Mouse (Mus musculus): ENCODE results near the gene Fyb2.

Fyb2 gene

DNA sequence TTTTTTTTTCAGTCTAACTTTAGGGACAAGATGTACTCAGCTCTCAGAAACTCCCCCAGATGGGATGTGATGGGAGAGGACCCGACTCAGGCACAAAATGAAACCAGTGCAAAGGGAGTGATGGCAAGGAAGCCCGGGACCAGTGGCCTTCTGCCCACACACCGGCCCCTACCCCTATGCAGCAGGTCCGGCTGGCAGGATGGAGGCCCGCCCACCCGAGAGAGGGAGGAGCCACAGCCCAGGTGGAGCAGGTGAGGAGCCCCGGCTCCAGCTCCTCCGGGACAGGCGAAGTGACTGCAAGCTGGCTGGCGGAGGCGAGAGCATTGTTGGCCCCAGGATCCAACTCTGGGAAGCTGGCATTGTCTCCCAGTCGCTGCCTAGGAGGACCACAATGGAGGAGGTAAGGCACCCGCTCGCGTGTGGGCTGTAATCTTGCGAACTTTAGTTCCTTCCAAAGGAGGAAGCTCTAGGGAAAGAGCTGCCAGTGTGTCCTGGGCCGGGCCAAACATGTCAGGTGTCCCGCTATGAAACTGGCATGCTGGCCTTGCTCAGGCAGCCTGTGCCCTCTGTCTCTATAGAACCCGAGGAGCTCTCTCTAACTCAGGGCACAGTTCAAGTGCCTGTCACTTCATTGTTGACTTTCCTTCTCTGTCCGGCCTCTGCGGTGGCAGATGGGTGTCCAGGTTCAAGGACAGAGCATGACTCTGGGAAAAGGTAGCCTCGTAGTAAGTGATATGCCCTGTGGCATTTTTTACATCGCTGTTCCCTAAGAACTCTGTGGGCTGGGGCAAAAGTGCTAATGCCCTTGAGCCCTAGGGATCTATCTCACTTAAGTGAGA, at the start of gene Fyb2:
Fyb2 (plus strand) TSS at position 166 of the 839 bp plus-strand sequence.
- no peak for DNase-seq (ENCODE audit: extremely low read depth, low read depth)

DNA sequence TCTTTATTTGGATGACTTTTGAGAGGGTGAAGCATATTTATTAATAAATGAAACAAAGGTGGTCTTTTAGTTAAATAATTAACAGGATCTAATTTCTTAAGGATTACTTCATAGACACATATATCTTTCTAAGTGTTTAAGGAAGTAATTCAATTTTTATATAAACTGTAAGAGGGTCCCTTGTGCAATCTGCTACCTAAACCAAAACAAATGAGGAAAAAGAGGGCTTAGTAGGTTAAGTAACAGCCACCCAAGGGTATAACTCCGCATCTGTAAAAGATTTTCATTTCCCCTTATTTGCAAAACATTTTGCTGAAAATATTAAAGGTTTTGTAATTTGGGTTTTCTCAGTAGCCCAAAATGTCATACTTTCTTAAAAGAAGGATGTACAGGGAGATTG, 48.9 kb upstream of the Fyb2 start:
- DNase-seq (ENCODE audit: extremely low read depth, low read depth): no peak

DNA sequence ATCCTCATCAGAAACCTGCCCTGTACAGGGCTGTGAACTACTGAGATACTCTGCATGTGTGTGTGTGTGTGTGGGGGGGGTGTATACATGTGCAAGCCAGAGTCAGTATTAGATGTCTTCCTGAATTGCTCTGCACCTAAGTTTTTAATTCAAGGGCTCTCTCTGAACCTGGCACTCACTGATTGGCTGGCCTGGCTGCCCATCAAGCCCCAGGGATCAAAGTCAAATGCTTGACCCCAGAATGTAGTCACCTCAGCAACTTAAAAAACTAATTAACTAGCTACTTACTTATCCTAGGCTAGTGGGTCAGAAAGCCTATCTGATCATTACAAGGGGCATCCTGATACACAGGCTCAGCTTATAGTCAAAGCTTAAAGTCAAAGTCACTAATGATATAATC, 43.7 kb upstream of the Fyb2 start:
- DNase-seq (ENCODE audit: extremely low read depth, low read depth): no peak

DNA sequence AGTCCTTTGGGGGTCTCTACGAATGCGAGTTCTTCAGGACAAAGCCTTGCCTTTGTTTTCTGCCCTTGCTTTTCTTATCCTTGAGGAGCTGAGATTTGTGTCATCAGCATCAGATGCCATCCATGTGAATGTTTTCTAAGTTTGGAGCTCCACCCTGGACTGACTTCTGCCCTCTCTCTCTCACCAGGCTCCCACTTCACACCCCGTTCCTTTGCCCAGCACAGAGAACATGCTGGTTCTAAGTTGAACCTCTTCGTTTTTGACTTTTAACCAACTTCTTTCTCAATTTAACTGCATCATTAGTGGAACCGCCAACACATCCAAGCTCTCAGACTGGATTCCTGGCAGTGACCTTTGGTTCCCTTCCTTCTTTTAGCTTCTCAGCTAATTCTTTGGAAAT, 43.1 kb upstream of the Fyb2 start:
- no peak for DNase-seq (ENCODE audit: extremely low read depth, low read depth)

DNA sequence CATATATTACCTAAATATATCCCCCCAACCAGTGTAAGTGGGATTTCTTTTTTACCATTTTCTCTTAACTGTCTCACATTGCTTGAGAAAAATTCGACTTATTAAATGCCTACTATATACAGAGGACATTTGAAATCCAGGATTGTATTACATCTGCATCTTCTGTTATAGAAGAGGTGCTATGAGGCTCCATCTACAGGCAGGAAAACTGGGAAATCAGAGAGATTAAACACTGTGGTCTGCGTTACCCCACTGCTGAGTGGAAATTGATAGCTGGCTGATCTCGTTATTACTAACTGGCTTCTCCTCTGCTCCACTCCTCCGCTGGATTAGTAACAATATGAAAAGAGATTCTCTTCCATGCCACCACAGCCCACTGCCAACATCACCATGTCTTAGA, 37.4 kb upstream of the Fyb2 start:
- DNase-seq (ENCODE audit: extremely low read depth, low read depth): no peak

DNA sequence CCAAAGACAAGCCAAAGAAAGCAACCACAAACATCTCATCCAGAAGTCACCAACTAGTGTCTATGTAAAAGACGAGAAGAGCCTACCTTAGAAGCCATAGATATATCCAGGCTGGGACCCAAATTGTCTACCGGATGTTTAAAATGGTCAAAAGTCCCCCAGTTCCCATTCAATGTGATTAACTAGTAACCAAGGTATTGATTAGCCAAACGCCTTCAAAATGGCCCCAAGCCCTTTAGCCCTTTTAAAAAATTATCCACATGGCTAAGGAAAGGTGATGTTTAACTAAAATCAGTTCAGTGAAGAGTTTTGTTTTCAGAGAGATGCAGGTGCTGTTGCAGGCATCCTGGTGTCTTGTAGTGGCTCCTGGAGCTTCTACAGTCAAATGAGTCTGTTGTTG, 36.9 kb upstream of the Fyb2 start, which contains the start of gene C8a:
C8a (minus strand) TSS at position 76 of the 400 bp plus-strand sequence.
- DNase-seq (ENCODE audit: extremely low read depth, low read depth): no peak

DNA sequence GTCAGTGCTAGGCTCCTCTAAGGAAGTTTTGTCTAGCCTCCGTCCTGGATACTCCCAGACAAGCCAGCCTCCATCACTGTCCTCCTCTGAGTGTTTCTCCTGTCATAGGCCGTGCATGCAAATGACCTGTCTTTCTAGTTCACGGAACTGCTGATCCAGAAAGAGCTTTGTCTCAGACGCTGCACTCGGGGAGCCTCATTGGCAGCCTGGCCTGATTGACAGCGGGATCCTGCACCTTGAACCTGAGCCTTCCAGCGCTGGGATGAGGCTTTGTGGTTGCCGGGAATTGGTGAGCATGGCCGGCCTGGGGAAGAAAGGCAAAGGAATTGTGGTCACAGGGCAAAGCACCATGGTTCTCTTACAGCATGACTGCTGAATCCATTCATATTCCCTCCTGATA, 25.8 kb upstream of the Fyb2 start:
- DNase-seq (ENCODE audit: extremely low read depth, low read depth): no peak

DNA sequence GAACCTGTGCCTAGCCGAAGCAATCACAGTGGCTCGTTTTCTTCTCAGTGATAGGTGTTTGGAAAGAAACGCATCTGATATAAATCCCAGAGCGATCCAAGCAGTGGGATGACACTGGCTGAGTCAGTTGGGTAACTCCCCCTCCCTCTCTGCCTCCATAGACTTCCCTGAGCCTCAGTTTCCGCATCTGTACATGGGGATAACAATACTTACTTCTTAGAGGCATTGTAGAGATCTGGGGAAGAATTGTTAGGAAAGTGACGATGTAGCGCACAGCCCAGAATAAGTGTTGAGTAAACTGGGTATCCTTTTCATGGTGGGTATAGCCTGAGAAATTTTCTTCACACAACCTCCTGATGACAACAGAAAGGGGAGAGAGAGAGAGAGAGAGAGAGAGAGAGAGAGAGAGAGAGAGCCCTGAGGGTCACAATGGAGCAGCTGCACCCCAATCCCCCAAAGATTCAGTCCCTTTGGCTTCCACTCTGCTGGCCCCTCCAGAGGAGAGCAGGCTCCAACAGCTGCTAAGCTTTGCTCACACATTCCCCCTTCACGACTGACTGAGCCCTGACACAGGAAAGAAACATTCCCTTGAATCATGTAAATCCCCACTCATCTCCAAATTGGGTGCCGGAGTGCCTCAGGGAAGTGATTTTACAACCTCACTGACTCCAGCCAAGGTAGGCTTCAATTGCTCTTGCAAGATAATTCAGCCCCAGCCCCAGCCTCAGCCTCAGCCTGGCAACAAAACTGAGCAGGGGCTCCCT, 24.6 kb upstream of the Fyb2 start:
- no peak for DNase-seq (ENCODE audit: extremely low read depth, low read depth)

DNA sequence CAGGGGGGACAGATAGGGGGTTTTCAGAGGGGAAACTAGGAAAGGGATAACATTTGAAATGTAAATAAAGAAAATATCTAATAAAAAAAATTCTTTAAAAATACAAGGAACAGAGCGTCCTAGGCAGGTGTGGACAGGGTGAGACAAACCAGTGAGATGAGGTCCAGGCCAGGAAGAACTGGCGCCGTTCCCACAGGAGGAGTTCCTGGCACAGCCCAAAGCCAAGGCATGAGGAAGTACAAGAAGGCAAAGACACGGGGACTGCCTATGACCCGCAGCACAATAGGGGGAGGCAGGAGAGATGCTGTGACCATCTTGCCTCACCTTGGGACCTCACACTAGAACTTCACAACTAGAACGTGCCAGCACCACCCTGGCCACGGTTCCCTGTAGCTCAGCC, 21.5 kb upstream of the Fyb2 start:
- no peak for DNase-seq (ENCODE audit: extremely low read depth, low read depth)

DNA sequence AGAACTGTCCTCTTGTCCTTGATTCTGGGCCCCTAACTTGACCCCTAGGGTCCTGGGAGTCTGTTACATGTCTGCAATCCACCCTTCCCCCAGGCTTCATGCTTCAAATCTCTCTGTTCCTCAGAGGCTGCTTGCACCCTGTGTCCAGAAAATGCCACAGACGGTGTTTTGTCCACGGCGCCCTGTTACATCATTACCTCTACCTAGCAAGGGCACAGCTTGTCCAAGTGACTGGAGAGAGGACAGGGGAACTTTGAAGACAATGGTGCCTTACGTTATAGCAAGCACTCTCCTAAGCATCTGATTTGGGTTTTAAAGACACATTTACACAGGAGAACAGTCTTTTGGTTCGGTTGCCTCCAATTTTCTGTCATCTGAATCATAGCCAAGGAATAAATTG, 19.7 kb upstream of the Fyb2 start:
- no peak for DNase-seq (ENCODE audit: extremely low read depth, low read depth)

DNA sequence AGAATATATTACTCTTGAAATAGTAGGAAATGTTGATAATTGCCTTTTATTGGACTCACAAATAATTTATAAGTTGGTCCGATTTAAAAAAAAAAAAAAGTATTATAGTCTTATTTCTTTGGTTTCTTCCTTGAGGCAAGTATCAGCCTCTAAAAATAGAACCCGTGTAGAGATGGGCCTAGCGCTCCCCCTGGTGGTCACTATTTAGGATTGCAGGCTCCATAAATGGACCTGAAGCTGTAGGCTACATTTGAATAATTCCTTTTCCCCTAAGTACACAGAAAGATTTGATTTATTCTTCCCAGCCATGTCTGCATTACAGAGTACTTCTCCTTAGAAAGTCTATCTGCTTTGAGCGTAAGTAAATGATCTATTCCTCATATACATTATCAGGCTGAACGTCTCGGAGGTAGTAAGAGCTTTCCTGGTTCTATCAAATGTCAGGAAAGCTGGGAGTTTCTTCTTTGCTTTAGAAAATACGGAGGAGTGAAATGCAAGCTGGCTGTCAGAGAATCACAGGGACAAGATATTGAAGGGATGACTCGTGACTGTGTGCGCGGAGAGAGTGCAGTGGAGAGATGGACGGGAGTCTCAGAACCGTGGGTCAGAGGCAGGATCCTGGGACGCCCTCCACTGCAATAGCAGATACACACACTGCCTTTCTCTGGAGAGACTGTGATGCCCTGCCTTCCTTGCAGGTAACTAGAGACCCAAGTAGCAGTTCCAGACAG, 19.1 kb upstream of the Fyb2 start:
- DNase-seq (ENCODE audit: extremely low read depth, low read depth): peak; percentile 9

DNA sequence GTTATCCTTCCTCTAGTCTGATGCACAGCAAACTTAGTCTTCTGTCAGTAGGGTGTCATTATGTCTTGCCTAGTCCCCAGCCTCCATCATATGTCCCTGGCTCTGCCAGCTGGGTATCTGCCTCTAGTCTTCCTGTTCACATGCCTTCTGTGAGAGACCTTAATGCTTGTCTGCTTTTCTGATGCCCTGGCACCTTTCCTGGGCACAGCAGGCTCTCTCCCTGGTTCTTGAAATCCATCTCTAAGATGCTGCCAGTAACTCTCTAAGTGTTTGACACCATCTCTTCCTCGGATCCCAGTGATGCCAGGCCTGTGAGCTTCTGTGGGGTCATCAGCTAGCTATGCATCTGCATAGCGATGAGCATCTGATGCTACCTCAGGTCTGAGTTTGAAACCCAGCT, 10.4 kb upstream of the Fyb2 start:
- DNase-seq (ENCODE audit: extremely low read depth, low read depth): no peak

DNA sequence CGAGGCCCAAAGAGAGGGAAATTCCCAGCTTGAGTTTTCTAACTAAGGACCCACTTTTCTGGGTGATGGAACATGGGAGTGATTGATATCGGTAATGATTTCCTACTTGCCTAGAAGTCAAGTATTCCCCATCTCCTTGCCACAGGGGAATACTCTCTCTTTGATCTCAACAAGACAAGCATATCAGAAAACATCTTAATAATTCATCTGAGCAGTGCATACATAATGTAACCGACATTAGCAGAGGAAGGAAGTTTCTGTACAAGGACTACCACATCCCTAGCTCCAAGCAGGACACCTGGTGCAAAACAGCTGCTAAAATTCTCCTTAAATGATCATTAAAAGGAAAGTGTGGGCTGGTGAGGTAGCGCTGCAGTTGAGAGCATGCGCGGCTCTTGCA, 8.2 kb upstream of the Fyb2 start:
- no peak for DNase-seq (ENCODE audit: extremely low read depth, low read depth)

DNA sequence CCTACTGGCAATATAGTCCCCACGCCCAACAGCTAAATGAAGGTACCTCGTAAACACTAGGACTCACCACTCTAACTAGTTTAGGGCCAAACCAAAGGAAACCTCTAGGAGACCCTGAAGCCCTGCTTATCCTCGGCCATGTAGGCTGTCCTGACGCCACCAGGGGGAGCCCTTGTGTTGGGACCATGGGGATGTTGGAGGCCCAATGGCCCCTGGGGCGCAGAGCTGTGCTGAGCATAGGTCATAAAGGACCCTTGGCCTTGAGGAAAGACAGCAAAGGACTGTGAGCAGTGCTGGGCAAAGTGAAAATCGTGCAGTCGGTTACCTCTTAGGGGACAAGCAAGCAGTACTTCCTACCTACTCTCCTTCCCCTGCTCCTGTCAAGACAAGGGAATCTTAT, 1.6 kb upstream of the Fyb2 start:
- peak; percentile 18 for DNase-seq (ENCODE audit: extremely low read depth, low read depth)

DNA sequence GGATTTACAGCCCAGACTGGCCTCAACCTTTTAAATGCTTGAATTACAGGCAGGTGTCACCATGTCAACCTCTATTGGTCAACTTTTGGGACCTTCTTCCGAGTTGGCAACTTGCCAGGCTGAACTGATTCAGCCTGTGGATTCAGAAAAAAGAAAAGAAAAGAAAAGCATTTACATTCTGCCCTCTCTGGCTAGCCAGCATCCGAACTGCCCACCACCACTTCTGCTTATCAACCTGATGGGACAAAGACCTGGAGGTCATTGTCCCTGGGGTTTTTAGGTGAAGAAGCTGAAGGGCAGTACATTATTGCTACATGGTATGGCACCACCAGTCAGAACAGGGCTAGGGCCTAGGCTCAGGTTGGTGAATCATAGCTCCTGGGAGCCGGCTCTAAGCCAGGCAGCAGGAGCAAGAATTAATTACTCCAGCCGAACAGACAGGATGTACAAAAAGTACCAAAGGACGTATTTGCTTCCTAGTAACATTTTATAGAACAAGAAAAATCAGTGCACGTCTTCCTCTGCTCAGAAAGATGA, 1.5 kb downstream of the Fyb2 start:
- no peak for DNase-seq (ENCODE audit: extremely low read depth, low read depth)

DNA sequence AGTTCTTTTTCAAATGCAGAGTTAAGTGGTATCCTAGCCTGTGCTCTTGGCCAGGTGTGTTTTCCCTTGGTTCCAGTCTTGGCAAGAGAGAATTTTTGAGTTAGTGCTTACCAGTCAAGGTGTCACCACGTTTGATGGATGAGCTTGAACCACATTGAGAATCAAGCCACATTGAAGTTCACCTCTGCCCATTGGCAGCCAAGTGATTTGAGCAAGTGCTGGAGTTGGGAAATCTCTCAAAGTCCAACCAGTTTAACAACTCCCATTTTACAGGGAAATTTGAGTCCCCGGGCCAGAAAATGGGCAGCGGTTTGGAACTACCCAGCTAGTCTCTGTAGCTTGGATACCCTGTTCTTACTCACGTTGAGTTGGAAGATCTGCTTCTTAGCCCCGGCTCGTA, 4.8 kb downstream of the Fyb2 start:
- no peak for DNase-seq (ENCODE audit: extremely low read depth, low read depth)

DNA sequence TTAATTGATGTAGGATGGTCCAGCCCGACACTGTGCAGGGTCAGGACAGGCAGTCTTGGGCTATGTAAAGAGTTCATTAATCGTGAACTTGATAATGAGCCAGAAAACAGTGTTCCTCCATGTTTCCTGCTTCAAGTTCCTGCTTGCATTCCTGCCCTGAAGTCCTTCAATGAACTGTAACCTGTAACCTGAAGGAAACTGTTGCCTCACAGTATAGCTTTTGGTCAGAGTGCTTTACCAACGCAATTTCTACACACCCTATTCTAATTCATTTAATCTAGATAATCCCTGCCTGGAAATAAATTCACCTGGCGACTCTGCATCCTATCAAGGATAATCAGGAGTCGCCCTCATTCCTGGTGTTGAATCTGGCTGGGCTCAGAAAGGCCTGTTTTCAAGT, 12.1 kb downstream of the Fyb2 start:
- DNase-seq (ENCODE audit: extremely low read depth, low read depth): no peak

DNA sequence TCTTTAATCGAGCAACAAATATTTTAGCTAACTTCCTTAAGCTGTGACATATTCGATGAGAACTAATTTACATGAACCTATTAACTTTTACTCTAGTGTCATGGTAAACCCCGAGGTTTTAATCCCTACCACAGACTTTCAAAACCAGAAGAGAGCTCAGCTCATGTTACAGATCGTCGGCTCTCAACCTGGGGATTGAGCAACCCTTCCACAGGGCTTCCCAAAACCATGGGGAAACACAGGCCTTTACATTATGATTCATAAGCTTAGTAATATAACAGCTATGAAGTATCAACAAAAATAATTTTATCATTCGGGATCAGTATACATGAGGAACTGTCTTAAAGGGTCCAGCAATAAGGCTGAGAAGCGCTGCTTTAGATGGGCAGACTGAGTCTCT, 15.9 kb downstream of the Fyb2 start:
- DNase-seq (ENCODE audit: extremely low read depth, low read depth): no peak

DNA sequence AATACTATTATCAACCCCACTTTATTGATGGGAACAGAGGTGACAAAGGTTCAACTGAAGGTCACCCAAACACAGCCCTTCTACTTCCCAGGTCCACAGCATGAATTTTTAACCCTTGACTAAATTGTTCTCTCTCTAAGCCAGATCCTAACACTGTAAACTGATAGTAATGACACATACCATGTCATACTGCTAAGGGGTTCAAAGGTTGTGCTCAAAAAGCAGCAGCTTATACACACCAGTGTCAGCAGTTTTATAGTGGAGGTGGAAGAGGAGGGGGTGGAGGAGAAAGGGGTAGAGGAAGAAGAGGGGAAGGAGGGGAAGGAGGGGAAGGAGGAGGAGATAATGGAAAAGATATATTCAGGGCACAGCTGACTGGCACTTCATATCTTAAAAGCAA, 20.4 kb downstream of the Fyb2 start:
- DNase-seq (ENCODE audit: extremely low read depth, low read depth): no peak

DNA sequence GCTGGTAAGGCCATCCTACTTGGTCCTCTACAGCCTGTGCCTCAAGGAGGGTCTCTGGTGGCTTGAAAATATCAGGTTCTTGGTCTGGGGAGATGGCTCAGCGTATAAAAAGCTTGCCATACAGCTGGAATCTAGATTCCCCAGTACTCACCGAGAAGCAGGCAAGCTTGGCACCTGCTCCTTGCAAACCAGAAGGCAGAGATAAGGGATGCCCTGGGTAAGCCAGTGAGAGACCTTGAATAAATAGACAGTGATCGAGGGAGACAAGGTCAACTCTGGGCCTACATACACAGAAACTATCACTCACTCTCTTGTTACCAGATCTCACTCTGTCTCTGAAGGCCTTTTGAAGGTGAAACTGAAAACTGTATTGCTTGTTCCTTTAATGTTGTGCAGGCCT, 21.7 kb downstream of the Fyb2 start:
- DNase-seq (ENCODE audit: extremely low read depth, low read depth): no peak

DNA sequence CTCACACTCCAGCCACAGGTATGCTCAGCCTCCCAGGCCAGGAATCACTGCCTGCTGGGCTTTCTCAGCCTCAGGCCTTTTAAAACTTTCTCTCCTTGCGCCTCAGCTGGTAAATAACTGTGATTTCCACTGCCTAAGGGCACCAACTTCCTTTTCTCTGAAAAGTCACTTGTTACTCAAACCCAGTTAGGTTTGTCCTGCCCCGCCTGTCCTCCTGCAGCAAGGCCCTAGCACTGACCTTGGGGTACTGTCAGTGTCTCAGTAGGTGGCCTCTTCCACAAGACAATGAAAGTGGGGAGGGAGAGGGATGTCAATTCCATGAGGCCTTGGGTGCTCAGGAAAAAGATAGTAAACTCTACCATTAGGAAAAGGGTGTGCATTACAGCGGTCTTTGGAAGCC, 22.2 kb downstream of the Fyb2 start:
- no peak for DNase-seq (ENCODE audit: extremely low read depth, low read depth)

DNA sequence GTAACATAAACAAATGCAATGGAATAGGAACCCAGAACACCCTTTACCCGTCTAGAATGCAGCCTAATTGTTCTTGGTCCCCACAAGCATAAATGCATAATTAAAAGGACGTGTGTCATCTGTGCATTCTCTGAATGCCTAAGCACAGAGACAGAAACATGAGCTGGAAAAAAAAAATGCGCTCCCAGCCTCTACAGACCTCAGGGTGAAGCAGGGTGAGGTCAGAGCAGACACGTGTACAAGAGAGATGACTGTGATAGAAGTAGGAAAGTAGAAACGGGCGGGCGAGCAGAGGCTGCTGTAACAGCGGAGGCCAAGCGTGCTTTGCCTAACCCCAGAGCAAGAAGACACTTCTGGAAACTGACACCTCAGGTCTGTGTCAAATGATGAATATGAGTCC, 22.8 kb downstream of the Fyb2 start:
- no peak for DNase-seq (ENCODE audit: extremely low read depth, low read depth)
